Mouse (Mus musculus): ENCODE measurements around the gene Pik3c2b. TPM values are rescaled to one million over a fixed set of nuclear protein-coding genes. Genes with fewer than 3 reads are reported as not detected.

Gene Pik3c2b
- polyA plus RNA-seq, 1 experiment from 2014 or later = 12.3 TPM

DNA sequence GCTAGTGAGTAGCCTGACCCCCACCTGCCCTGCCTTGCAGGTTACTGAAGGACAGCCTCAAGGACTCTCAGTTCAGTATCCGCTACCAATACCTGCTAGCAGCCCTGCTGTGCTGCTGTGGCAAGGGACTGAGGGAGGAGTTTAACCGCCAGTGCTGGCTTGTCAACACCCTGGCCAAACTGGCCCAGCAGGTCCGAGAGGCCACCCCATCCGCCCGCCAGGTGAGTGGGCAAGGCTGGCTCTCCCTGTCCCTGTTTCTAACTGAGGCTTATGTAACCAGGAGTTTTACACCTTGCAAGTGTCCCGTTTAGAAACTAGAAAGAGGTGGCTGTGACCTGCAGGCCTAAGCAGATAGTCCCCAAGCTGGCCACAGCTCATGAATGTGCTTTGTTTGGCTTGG lies 45.2 kb downstream of the Pik3c2b start:
- H3K36me3 ChIP-seq (ENCODE audit: control insufficient read depth, insufficient read depth, low read length) = peaks cover 40% of the 10 kb centered on the region
- H3K9me3 ChIP-seq (replicated peaks; ENCODE audit: control insufficient read depth, low read length, poor library complexity, severe bottlenecking) = no peaks in the 10 kb centered on the region
- H3K4me3 ChIP-seq (ENCODE audit: low read depth, low read length) = no peak overlapping the region
- 90% methylated on average over 6 of the region's 6 CpGs for WGBS
- no peak overlapping the region for H3K9ac ChIP-seq (ENCODE audit: low read depth, low read length)
- no peaks in the 10 kb centered on the region; the same call in 1 of the 2 replicates for H3K4me1 ChIP-seq (ENCODE audit: control insufficient read depth, insufficient read depth, low read length)
- no peak overlapping the region for H3K4me2 ChIP-seq (ENCODE audit: low read length)
- no peak for ATAC-seq
- H3K27ac ChIP-seq (ENCODE audit: low read length) = no peak overlapping the region
- H3K27me3 ChIP-seq (ENCODE audit: control insufficient read depth, insufficient read depth, low read depth, low read length) = no peaks in the 10 kb centered on the region

DNA sequence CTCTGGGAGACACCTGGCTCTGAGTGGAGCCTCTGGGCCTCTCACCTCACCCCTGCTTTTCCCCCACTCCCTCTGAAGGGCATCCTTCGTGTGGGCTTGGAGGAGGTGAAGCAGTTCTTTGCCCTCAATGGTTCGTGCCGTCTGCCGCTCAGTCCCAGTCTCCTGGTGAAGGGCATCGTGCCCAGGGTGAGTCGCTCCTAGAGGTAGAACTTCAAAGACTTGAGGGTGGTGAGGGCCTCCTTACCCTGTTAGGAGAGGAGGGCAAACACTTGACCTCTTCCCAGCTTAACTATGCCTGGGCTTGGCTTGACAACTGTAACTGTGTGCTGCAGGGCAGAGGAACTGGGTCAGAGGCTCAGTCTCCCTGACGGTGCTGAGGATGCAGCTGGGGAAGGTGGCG lies 46.0 kb downstream of the Pik3c2b start:
- ATAC-seq = no peak
- no peaks in the 10 kb centered on the region for H3K27me3 ChIP-seq (ENCODE audit: control insufficient read depth, insufficient read depth, low read depth, low read length)
- H3K36me3 ChIP-seq (ENCODE audit: control insufficient read depth, insufficient read depth, low read length) = peaks cover 43% of the 10 kb centered on the region
- 91% methylated on average over 8 of the region's 8 CpGs for WGBS
- H3K27ac ChIP-seq (ENCODE audit: low read length) = no peak overlapping the region
- H3K4me1 ChIP-seq (ENCODE audit: control insufficient read depth, insufficient read depth, low read length) = no peaks in the 10 kb centered on the region; the same call in 1 of the 2 replicates
- no peaks in the 10 kb centered on the region for H3K9me3 ChIP-seq (replicated peaks; ENCODE audit: control insufficient read depth, low read length, poor library complexity, severe bottlenecking)
- H3K9ac ChIP-seq (ENCODE audit: low read depth, low read length) = no peak overlapping the region
- no peak overlapping the region for H3K4me3 ChIP-seq (ENCODE audit: low read depth, low read length)
- no peak overlapping the region for H3K4me2 ChIP-seq (ENCODE audit: low read length)

DNA sequence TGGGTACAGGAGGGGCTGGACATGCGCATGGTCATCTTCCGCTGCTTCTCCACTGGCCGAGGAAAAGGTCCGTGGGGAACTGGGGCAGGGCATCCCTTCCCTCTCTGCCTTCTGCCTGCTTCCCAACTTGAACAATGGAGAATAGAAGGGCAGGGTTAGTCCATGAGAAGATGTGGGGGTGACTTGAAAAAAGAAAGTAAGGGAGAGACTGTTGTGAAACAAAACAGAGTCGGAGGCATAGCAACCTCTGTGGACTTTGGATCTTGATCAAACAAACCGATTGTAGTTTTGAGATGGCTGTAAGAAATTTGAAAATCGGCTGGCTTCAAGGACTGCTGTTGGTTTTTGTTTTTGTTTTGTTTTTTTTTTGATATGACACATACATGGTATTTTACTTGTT lies 48.3 kb downstream of the Pik3c2b start:
- ATAC-seq = no peak
- no peak overlapping the region for H3K4me3 ChIP-seq (ENCODE audit: low read depth, low read length)
- H3K27ac ChIP-seq (ENCODE audit: low read length) = no peak overlapping the region; the same call in 1 of the 2 replicates
- no peak overlapping the region for H3K4me2 ChIP-seq (ENCODE audit: low read length)
- WGBS = 91% methylated on average over 7 of the region's 7 CpGs
- H3K36me3 ChIP-seq (ENCODE audit: control insufficient read depth, insufficient read depth, low read length) = peaks cover 37% of the 10 kb centered on the region
- H3K9me3 ChIP-seq (replicated peaks; ENCODE audit: control insufficient read depth, low read length, poor library complexity, severe bottlenecking) = no peaks in the 10 kb centered on the region
- no peaks in the 10 kb centered on the region for H3K27me3 ChIP-seq (ENCODE audit: control insufficient read depth, insufficient read depth, low read depth, low read length)
- no peaks in the 10 kb centered on the region for H3K4me1 ChIP-seq (ENCODE audit: control insufficient read depth, insufficient read depth, low read length)
- H3K9ac ChIP-seq (ENCODE audit: low read depth, low read length) = no peak overlapping the region

DNA sequence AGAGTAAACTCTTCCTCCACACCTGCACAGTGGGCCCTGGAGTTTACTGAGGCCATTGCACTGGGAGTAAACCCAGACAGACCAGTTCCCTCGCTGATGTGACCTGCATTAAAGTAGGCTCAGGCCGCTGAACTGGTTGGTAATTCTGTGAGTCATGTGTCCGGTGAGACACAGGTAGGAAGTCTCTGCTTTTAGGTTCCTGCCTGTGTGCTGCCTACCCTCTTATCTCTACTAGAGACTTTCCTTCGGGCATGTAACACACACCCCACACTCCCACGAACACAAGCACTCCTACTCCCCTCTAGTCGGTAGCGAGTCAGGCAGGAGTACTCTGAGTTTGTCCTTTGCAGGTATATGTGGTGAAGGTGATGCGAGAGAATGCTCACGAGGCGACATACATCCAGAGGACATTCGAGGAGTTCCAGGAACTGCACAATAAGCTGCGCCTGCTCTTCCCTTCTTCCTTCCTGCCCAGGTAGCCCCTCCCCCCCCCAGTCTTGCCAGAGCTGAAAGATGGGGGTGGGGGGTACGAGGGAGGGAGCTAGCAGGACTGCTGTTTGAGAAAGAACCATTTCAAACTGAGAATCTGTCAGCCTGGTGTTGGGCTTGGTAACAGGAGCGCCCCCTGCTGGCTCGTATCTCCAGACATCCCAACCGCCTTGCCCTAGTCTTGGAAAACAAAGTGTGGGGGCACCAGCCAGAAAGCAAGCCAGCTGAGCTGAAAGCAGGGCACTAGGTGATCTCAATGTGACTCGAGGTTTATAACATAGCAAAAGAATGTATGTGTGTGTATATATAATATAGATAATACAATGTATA lies 55.7 kb downstream of the Pik3c2b start:
- H3K27ac ChIP-seq (ENCODE audit: low read length) = no peak overlapping the region
- H3K9me3 ChIP-seq (replicated peaks; ENCODE audit: control insufficient read depth, low read length, poor library complexity, severe bottlenecking) = no peaks in the 10 kb centered on the region
- no peak overlapping the region for H3K4me3 ChIP-seq (ENCODE audit: low read depth, low read length)
- no peak overlapping the region for H3K4me2 ChIP-seq (ENCODE audit: low read length)
- 42% methylated on average over 17 of the region's 17 CpGs for WGBS
- H3K4me1 ChIP-seq (ENCODE audit: control insufficient read depth, insufficient read depth, low read length) = no peaks in the 10 kb centered on the region
- H3K27me3 ChIP-seq (ENCODE audit: control insufficient read depth, insufficient read depth, low read depth, low read length) = no peaks in the 10 kb centered on the region
- peaks cover 46% of the 10 kb centered on the region for H3K36me3 ChIP-seq (ENCODE audit: control insufficient read depth, insufficient read depth, low read length)
- no peak for ATAC-seq
- H3K9ac ChIP-seq (ENCODE audit: low read depth, low read length) = no peak overlapping the region

DNA sequence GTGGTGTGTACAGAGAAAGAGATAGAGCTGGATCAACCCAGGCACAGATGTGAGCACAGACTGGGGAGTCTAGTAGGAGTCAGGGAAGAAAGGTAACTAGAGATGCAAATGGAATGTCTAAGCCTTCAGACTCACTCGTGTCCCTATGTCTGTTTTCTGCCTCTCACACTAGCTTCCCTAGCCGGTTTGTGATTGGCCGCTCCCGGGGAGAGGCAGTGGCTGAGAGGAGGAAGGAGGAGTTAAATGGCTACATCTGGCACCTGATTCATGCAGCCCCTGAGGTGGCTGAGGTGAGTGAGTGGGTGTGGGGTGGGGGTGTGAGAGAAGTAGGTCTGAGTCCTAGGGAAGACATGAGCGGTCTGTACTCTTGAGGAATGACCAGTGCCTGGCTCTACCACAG lies 56.6 kb downstream of the Pik3c2b start:
- Histone ChIP-seq H3K4me3 (ENCODE audit: low read depth, low read length) (no peak overlapping the region), H3K27ac (ENCODE audit: low read length) (no peak overlapping the region), H3K9me3 (replicated peaks; ENCODE audit: control insufficient read depth, low read length, poor library complexity, severe bottlenecking) (no peaks in the 10 kb centered on the region), H3K36me3 (ENCODE audit: control insufficient read depth, insufficient read depth, low read length) (peaks cover 46% of the 10 kb centered on the region), H3K4me2 (ENCODE audit: low read length) (no peak overlapping the region), H3K27me3 (ENCODE audit: control insufficient read depth, insufficient read depth, low read depth, low read length) (no peaks in the 10 kb centered on the region), H3K9ac (ENCODE audit: low read depth, low read length) (no peak overlapping the region), H3K4me1 (ENCODE audit: control insufficient read depth, insufficient read depth, low read length) (no peaks in the 10 kb centered on the region)
- ATAC-seq = no peak
- 85% methylated on average over 5 of the region's 5 CpGs for WGBS

DNA sequence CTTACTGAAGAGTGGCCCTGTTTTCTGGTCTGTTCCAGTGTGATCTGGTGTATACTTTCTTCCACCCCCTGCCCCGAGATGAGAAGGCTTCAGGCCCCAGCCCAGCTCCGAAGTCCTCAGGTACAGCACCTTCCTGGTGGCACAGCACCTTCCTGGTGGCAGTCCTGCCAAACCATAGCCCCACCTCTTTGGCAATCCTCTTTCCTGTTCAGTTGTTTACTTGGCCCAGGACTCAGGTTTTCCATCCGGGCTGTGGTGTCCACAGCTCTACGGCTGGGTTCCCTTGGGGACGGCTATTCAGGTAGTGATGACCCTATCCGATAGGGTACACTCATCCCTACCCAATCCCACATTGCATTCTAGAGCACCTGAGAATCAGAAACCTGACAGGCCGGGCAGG lies 57.8 kb downstream of the Pik3c2b start:
- H3K36me3 ChIP-seq (ENCODE audit: control insufficient read depth, insufficient read depth, low read length) = peaks cover 46% of the 10 kb centered on the region
- no peak for ATAC-seq
- no peaks in the 10 kb centered on the region for H3K4me1 ChIP-seq (ENCODE audit: control insufficient read depth, insufficient read depth, low read length)

DNA sequence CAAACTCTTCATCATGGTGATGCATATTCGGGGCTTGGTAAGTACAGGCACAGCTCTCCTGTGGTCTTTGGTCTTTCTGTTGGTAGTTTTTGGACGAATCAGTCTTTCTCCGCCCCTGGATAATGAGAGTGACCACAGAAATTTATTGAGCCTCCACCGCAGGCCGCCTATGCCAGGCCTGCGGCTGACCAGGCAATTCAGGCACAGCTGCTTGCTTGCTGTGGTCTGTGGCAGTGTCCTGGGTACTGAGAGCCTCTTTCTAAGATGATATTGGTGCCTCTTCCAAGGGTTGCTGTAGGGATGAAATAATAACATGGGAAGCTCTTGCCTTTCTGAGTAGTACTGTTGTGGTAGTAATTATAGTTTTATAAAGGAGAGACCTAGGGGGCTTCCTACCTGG lies 58.4 kb downstream of the Pik3c2b start:
- H3K9me3 ChIP-seq (replicated peaks; ENCODE audit: control insufficient read depth, low read length, poor library complexity, severe bottlenecking) = no peaks in the 10 kb centered on the region
- H3K4me3 ChIP-seq (ENCODE audit: low read depth, low read length) = no peak overlapping the region
- ATAC-seq = no peak
- WGBS = 95% methylated on average over 6 of the region's 6 CpGs
- H3K9ac ChIP-seq (ENCODE audit: low read depth, low read length) = no peak overlapping the region
- H3K36me3 ChIP-seq (ENCODE audit: control insufficient read depth, insufficient read depth, low read length) = peaks cover 40% of the 10 kb centered on the region
- no peaks in the 10 kb centered on the region for H3K27me3 ChIP-seq (ENCODE audit: control insufficient read depth, insufficient read depth, low read depth, low read length)
- no peaks in the 10 kb centered on the region for H3K4me1 ChIP-seq (ENCODE audit: control insufficient read depth, insufficient read depth, low read length)
- no peak overlapping the region for H3K27ac ChIP-seq (ENCODE audit: low read length)
- H3K4me2 ChIP-seq (ENCODE audit: low read length) = no peak overlapping the region

More for the DNA sequence above, 57.8 kb downstream of the Pik3c2b start:
- no peak overlapping the region for H3K4me3 ChIP-seq (ENCODE audit: low read depth, low read length)
- WGBS = 93% methylated on average over 7 of the region's 7 CpGs
- H3K9me3 ChIP-seq (replicated peaks; ENCODE audit: control insufficient read depth, low read length, poor library complexity, severe bottlenecking) = no peaks in the 10 kb centered on the region
- H3K9ac ChIP-seq (ENCODE audit: low read depth, low read length) = no peak overlapping the region
- no peaks in the 10 kb centered on the region for H3K27me3 ChIP-seq (ENCODE audit: control insufficient read depth, insufficient read depth, low read depth, low read length)
- no peak overlapping the region for H3K4me2 ChIP-seq (ENCODE audit: low read length)
- no peak overlapping the region for H3K27ac ChIP-seq (ENCODE audit: low read length)

DNA sequence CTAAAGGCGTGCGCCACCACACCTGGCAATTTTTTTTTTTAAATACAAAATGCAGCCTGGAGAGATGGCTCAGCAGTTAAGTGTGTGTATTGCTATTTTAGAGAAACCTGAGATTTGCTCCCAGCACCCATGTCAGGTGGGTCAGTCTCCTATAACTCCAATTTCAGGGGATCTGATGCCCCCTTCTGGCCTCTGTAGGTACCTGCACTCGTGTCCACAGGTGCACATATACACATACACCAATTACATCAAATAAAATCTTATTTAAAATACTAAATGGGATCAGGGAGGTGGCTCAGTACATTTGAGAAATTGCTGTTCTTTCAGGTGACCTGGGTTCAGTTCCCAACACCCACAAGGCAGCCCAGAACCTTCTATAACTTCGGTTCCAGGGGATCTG lies 70.6 kb downstream of the Pik3c2b start:
- Histone ChIP-seq H3K4me1 (ENCODE audit: control insufficient read depth, insufficient read depth, low read length) (no peaks in the 10 kb centered on the region), H3K27ac (ENCODE audit: low read length) (no peak overlapping the region), H3K4me3 (ENCODE audit: low read depth, low read length) (no peak overlapping the region), H3K4me2 (ENCODE audit: low read length) (no peak overlapping the region), H3K36me3 (ENCODE audit: control insufficient read depth, insufficient read depth, low read length) (no peaks in the 10 kb centered on the region), H3K9me3 (replicated peaks; ENCODE audit: control insufficient read depth, low read length, poor library complexity, severe bottlenecking) (no peaks in the 10 kb centered on the region), H3K9ac (ENCODE audit: low read depth, low read length) (no peak overlapping the region), H3K27me3 (ENCODE audit: control insufficient read depth, insufficient read depth, low read depth, low read length) (no peaks in the 10 kb centered on the region)
- 97% methylated on average over 4 of the region's 4 CpGs for WGBS
- no peak for ATAC-seq

DNA sequence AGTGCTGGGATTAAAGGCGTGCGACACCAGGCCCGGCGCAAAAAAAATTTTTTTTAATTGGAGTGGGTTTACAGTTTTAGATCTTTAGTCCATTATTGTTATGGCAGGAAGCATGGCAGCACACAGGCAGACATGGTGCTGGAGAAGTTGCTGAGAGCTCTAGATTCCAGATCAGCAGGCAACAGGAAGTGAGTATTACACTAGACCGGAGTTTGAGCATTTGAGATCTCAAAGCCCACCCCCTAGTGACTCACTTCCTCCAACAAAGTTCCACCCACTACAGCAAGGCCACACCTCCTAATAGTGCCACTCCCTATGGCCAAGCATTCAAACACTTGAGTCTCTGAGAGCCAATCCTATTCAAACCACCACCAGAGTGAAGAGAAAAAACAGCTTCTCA lies 72.7 kb downstream of the Pik3c2b start:
- Histone ChIP-seq H3K4me3 (ENCODE audit: low read depth, low read length) (no peak overlapping the region), H3K9me3 (replicated peaks; ENCODE audit: control insufficient read depth, low read length, poor library complexity, severe bottlenecking) (no peaks in the 10 kb centered on the region), H3K36me3 (ENCODE audit: control insufficient read depth, insufficient read depth, low read length) (no peaks in the 10 kb centered on the region), H3K4me2 (ENCODE audit: low read length) (no peak overlapping the region), H3K27me3 (ENCODE audit: control insufficient read depth, insufficient read depth, low read depth, low read length) (no peaks in the 10 kb centered on the region), H3K27ac (ENCODE audit: low read length) (no peak overlapping the region), H3K9ac (ENCODE audit: low read depth, low read length) (no peak overlapping the region), H3K4me1 (ENCODE audit: control insufficient read depth, insufficient read depth, low read length) (no peaks in the 10 kb centered on the region)
- 93% methylated on average over 5 of the region's 5 CpGs for WGBS
- ATAC-seq = no peak
